Mouse (Mus musculus): ENCODE results near the gene Gar1. TPM values are rescaled to one million over a fixed set of nuclear protein-coding genes. Genes with fewer than 3 reads are reported as not detected.

Gene Gar1
- total RNA-seq, 2 experiments from 2014 or later, result 52.7 to 58.6 TPM

GRCm38 (mm10) chr3:129820847-129821246, 10.3 kb downstream of the Gar1 start:
- no peak for DNase-seq (ENCODE audit: low spot score in 2 of 2)

- DNase-seq (ENCODE audit: low spot score in 2 of 2), result no peak
Measured at GRCm38 (mm10) chr3:129803765-129804164, 27.4 kb downstream of the Gar1 start, which contains the start of gene Lrit3. Lrit3 (minus strand) TSS chr3:129804030.

DNA sequence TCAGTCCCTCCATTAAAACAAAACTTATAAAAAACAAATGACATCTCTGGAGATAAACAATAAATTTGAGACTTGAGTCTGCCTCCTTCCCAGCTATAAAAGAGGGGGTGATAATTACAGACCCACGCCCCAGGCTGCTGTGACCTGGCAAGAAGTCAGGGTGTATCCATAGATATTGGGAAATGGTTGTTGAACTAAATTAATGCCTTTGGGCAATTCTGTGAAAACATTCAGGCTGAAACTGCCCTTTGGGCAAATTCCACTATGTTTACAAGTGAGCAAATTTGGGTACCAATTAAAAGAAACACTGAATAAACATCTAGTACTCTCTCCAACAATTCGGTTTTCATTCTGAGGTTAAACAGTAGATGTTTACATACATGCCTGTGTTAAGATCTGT, 32.2 kb downstream of the Gar1 start:
- no peak for DNase-seq (ENCODE audit: low spot score in 2 of 2)

- no peak for DNase-seq (ENCODE audit: low spot score in 2 of 2)
Measured at GRCm38 (mm10) chr3:129798551-129798950, 32.6 kb downstream of the Gar1 start.

DNA sequence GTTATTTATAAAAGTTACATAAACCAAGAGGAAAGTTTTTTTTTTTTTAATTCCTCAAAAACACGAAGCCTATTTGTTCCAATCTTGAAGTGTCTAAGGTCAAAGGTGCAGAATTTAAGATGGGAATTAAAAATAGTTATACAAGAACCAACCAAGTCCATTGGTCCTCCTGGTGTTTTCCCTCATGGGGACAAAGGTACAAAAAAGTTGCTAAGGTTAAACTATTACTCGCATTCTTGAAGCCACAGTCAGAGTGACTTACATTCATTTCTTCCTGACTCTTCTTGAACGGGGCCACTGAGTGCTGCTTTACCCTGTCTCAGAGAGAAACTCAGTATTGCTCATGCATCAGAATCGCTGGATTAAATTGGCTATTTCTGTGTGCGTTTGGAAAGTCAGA, 33.9 kb downstream of the Gar1 start:
- no peak for DNase-seq (ENCODE audit: low spot score in 2 of 2)

DNA sequence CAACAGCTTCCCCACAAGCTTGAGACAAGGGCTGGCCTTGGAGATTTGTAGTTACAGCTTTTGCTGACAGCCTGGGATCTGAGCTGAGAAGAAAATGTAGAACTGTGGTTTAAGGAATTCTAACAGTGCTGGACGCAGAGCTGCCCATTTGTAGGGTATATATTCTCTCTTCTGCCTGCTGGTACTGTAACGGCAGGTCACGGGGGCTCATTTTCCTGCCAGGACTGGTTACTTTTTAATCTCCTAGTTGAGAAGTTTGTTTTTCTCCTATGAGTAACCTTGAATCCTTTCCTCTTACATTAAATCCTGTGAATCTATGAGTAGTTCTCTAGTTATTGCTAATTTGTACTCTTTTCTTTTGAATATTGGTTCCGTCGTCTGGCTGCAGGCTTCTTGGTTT, 37.4 kb downstream of the Gar1 start:
- DNase-seq (ENCODE audit: low spot score in 2 of 2), result no peak

GRCm38 (mm10) chr3:129782746-129783145, 48.5 kb downstream of the Gar1 start:
- DNase-seq (ENCODE audit: low spot score in 2 of 2), result no peak

GRCm38 (mm10) chr3:129781435-129781834, 49.8 kb downstream of the Gar1 start:
- no peak for DNase-seq (ENCODE audit: low spot score in 2 of 2)

Other genes starting within 250 kb of the Gar1 start
- 1 to 10 TPM; 1.9 to 2.8 TPM for gene Egf, start 76.1 kb downstream of the Gar1 start, total RNA-seq (2021)
- gene Lrit3, start 27.4 kb downstream of the Gar1 start, total RNA-seq (2021), result not detected
- gene Rrh, start 8.8 kb downstream of the Gar1 start, total RNA-seq (2021), result 1 to 10 TPM in 1 of 2 experiments, under 1 TPM in 1; 0.87 to 1.1 TPM
- under 1 TPM in 1 of 2 experiments, not detected in 1; 0.32 TPM for gene Cfi, start 4.5 kb upstream of the Gar1 start, total RNA-seq (2021)
- gene Pla2g12a, start 47.2 kb upstream of the Gar1 start, total RNA-seq (2021), result 10 to 100 TPM; 20.2 to 22.4 TPM
- gene Casp6, start 70.0 kb upstream of the Gar1 start, total RNA-seq (2021), result 10 to 100 TPM in 1 of 2 experiments, 1 to 10 TPM in 1; 9.6 to 11.9 TPM
- 1 to 10 TPM; 4.1 to 6.5 TPM for gene Mcub, start 138.8 kb upstream of the Gar1 start, total RNA-seq (2021)
- gene Sec24b, start 230.2 kb upstream of the Gar1 start, total RNA-seq (2021), result 10 to 100 TPM; 62.9 to 65.6 TPM